Mouse (Mus musculus): ENCODE results near the gene Nod1.

Nod1 gene

DNA sequence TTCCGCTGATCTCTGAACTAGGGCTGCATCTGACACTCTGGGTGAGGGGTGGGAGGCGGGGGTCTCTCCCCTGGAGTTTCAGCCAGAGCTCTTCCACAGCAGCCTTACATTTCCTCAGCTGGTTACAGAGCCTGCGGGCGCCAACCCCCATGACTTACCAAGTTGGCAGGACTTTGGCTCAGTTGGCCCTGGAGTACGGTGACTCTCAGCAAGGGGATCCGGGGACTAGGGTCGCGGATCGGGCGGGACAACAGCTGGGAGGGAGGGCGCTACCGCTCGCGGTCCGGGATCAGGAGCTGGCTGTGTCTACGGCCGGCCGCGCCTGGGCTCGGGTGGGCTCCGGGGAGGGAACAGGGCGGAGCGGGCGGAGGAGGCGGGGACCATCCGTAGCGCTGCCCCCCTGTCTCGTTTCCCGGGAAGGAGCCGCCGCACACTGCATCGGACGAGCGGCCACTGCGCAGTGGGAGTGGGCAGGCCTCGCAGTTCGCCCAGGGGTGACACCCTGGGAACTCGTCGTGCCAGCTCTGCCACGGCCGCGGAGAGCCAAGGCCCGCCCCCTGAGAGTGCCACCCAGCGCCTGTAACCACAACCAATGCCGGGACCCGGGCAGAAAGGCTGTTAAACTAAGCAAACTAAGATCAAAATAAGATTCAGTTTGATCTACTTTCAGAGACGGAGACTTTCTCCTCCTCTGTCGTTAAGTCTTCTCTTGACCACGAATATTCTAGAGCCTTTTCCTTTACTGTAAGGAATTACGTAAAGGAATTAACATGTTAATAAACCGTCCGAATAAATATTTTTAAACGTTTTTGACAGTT is at the start of gene Nod1:
Gene Nod1 (minus strand): TSS at position 502 of the 818 bp plus-strand sequence.
- DNase-seq (ENCODE audit: low spot score), result peak; percentile 42

DNA sequence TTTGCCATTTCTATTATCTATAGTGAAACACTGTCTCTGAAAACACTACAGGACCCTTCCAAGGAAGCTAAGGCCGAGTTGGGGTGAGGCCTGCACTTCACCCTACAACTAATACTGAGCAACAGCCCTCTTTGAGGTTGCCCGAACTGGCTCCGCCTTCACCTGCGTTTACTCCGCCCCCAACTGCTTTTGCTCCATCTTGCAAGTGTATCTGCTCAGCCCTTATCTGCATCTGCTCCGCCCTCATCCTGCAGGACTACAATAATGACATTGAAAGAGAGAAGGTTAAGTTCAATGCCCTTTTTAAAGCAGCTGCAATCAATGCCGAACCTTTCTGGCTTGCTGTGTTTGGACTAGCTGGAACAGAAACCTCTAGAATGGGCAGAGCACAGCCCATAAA is 49.4 kb upstream of the Nod1 start:
- DNase-seq (ENCODE audit: low spot score), result no peak

- no peak for DNase-seq (ENCODE audit: low spot score)
Observed at GRCm38 (mm10) chr6:55018417-55018816, 46.0 kb upstream of the Nod1 start.

- peak; percentile 65 for DNase-seq (ENCODE audit: low spot score)
Observed at GRCm38 (mm10) chr6:55016710-55017583, 44.5 kb upstream of the Nod1 start.

- peak; percentile 33 for DNase-seq (ENCODE audit: low spot score)
Observed at GRCm38 (mm10) chr6:55016236-55016635, 43.8 kb upstream of the Nod1 start.

- DNase-seq (ENCODE audit: low spot score), result no peak
Observed at GRCm38 (mm10) chr6:55014184-55014583, 41.8 kb upstream of the Nod1 start.

DNA sequence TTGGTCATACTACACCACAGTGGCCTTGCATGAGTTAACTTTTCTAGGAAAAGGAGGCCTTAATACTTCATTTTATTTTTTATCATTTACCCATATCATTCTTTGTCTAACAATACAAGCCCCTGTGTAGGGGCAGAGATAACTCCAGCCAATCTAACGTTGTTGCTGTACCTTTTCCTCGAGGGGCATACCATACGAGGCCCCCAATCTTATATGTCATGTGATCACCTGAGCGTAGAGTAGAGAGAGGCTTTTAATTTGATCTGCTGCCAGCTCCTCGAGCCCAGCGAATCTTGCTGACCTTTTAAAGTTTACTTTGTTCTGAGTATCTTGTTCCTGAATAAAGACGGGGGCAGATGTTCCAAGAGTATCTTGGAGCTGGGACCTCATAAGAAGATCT is 40.1 kb upstream of the Nod1 start:
- no peak for DNase-seq (ENCODE audit: low spot score)

- DNase-seq (ENCODE audit: low spot score), result no peak
Observed at GRCm38 (mm10) chr6:55010330-55011091, 38.1 kb upstream of the Nod1 start.

DNA sequence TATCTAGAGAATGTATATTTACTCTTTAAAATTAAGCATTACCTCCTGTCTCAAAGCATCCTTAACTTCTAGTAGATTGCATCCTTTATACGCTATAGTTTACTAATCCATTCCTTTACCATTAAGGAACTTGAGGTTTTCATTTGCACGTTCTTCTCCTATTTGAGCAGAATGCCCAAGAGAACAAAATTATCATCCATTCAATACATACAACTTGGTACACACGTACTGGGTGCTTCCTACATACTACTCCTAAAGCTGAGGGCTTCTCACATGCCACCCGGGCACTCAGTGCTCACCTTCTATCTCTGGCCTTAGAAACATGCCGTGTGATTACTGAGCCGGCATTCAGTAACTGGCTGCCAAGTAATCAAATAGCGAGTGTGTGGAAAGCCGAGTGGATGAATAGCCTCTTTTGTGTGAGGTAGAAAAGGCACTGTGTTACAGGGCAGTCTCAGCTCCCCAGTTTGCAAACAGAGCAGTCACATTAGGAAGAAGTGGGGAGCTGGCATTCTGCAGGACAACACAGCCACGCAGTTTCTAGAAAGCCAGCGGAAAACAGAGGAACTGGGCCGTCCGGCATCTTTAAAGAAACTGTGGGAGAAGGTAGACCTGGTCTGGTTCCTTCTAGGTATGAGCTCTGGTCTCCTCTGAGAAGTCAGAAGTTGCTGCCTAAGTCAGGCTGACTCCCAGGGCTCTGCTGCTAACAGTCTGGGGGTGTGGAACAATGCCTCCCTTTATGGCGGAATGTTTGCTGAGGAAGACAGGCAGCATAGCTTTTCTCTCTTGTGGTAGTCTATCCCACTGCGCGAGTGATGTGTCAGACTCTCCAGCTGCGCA is 37.2 kb upstream of the Nod1 start:
- no peak for DNase-seq (ENCODE audit: low spot score)

DNA sequence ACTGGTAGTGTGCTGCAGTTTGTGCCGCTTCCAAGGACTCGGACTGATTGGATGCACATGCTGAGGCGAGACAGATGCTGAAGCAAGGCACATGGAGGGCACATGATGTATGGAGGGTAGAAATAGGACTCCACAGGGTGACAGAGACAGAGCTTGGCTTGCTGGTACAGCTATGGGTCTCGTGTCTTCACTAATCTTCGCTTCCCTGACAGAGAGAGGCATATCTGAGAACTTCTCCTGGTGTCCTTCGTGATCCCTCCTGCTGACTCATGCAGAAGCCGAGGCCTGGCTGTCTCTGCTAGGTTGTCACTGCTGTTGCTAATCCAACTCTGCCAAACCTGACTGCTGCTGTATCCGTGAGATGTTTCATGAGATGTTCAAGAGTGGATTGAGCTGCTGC is 36.0 kb upstream of the Nod1 start:
- no peak for DNase-seq (ENCODE audit: low spot score)

GRCm38 (mm10) chr6:55003559-55003958 is 31.1 kb upstream of the Nod1 start:
- no peak for DNase-seq (ENCODE audit: low spot score)

DNA sequence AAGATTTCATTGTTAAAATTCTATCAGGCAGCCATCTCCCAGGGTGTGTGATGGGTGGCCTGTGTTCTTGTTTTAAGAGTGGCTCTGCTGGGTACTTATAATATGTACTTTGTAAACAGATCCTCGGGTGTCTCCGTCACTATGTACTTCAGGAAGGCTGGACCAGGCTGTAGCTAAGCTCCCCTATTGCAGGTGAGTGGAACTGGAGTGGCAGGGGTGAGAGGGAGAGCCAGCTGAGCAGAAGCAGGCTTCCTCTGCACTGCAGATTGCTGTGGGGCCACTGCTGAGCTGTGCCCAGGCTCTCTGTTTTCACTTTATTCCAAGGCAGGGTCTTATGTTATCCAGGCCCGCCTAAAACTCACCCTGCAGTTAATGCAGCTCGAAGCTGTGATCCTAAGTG is 30.0 kb upstream of the Nod1 start:
- no peak for DNase-seq (ENCODE audit: low spot score)

- no peak for DNase-seq (ENCODE audit: low spot score)
Observed at GRCm38 (mm10) chr6:55001320-55001719, 28.9 kb upstream of the Nod1 start.

- no peak for DNase-seq (ENCODE audit: low spot score)
Observed at GRCm38 (mm10) chr6:54997726-54998125, 25.3 kb upstream of the Nod1 start.

- DNase-seq (ENCODE audit: low spot score), result no peak
Observed at GRCm38 (mm10) chr6:54996361-54996760, 23.9 kb upstream of the Nod1 start.

GRCm38 (mm10) chr6:54992734-54993260 is 20.4 kb upstream of the Nod1 start, which contains the start of gene Ggct:
Gene Ggct (minus strand): TSS chr6:54992950.
- peak; percentile 95 for DNase-seq (ENCODE audit: low spot score)

GRCm38 (mm10) chr6:54992141-54992540 is 19.7 kb upstream of the Nod1 start:
- DNase-seq (ENCODE audit: low spot score), result no peak

DNA sequence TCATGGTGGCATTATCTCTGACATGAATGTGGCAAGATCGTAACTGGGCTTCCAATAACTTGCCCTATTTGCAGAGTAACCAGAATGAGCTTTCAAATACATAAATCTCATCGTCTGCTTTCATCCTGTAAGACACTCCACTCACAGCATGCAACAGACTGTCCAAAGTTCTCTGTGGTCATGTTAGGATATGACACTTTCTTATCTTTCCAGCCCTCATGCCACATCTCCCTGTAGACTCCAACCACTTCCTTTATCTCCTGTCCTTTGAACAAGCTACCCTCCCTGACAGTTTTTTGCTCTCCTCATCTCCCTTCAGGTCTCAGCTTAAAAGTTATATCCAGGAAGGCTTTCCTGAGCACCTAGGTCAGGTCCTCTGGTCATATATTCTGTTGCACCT is 18.8 kb upstream of the Nod1 start:
- DNase-seq (ENCODE audit: low spot score), result no peak

DNA sequence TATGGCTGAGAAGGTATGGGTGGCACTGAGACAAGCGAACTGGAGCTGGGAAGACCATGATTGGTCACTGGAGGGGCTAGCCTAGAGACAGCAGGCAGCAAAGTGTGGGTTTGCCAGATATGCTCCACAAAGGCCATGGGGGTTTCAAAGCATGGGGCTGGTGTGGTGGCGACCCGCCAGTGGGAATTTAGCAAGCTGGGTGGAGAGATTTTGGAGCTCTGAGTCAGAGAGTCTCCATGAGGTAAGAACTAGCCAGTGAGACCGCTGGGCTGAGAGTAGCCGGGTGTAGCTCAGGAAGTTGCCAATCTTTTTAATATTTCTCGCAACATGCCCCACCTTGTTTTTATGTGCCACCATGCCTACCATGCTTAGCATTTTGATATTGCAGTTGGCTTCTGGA is 15.7 kb upstream of the Nod1 start:
- no peak for DNase-seq (ENCODE audit: low spot score)

- no peak for DNase-seq (ENCODE audit: low spot score)
Observed at GRCm38 (mm10) chr6:54984096-54984495, 11.7 kb upstream of the Nod1 start.

GRCm38 (mm10) chr6:54983526-54984050 is 11.2 kb upstream of the Nod1 start:
- no peak for DNase-seq (ENCODE audit: low spot score)
